Mouse (Mus musculus): Measurements from ENCODE around the gene Etv2. TPM values are rescaled to one million over a fixed set of nuclear protein-coding genes. Genes with fewer than 3 reads are reported as not detected.

Gene Etv2
- total and polyA plus RNA-seq, 3 experiments = not detected

GRCm38 (mm10) chr7:30607706-30608309, 27.8 kb downstream of the Etv2 start:
- no peak for TF ChIP-seq GATA1 (IDR thresholded peaks at IDR 0.05; ENCODE audit: borderline replicate concordance, low read length)
- no peak; the same call in 1 of the 2 replicates for TF ChIP-seq CTCF (IDR thresholded peaks at IDR 0.05; ENCODE audit: low read depth, low read length)
- TF ChIP-seq POLR2AphosphoS5 (IDR thresholded peaks at IDR 0.05; ENCODE audit: insufficient replicate concordance, low read depth, low read length) = no peak
- TF ChIP-seq TAL1 (conservative IDR thresholded peaks at IDR 0.05; ENCODE audit: low read depth, low read length) = no peak
- no peak for TF ChIP-seq GATA2 (IDR thresholded peaks at IDR 0.05; ENCODE audit: borderline replicate concordance, low read depth, low read length)
- H3K36me3 ChIP-seq (replicated peaks) = peaks cover 40% of the 10 kb centered on the region
- H3K4me1 ChIP-seq (ENCODE audit: insufficient read depth, low read depth, low read length) = peaks cover 6% of the 10 kb centered on the region; the same call in 1 of the 2 replicates
- DNase-seq (ENCODE audit: low spot score) (peak; percentile 53), ATAC-seq (ENCODE audit: extremely low read depth, insufficient number of reproducible peaks, low FRiP score, poor library complexity, severe bottlenecking) (peak; percentile 34; the same call in 1 of the 2 replicates)
- no peaks in the 10 kb centered on the region for H3K27me3 ChIP-seq (ENCODE audit: insufficient read depth, low read length)
- no peak overlapping the region for H3K4me3 ChIP-seq (ENCODE audit: low read depth, low read length)
- H3K9me3 ChIP-seq (replicated peaks) = no peaks in the 10 kb centered on the region

- no peak for TF ChIP-seq POLR2AphosphoS5 (IDR thresholded peaks at IDR 0.05; ENCODE audit: insufficient replicate concordance, low read depth, low read length)
- TF ChIP-seq GATA1 (IDR thresholded peaks at IDR 0.05; ENCODE audit: borderline replicate concordance, low read length) = no peak
- no peak for TF ChIP-seq TAL1 (conservative IDR thresholded peaks at IDR 0.05; ENCODE audit: low read depth, low read length)
- TF ChIP-seq GATA2 (IDR thresholded peaks at IDR 0.05; ENCODE audit: borderline replicate concordance, low read depth, low read length) = no peak
- TF ChIP-seq CTCF (IDR thresholded peaks at IDR 0.05; ENCODE audit: low read depth, low read length) = no peak
- no peak for DNase-seq (ENCODE audit: low spot score)
These were observed 30.7 kb downstream of the Etv2 start for GRCm38 (mm10) chr7:30604944-30605343.

GRCm38 (mm10) chr7:30604424-30604823, 31.2 kb downstream of the Etv2 start:
- ATAC-seq (ENCODE audit: extremely low read depth, insufficient number of reproducible peaks, low FRiP score, poor library complexity, severe bottlenecking) (no peak), DNase-seq (ENCODE audit: low spot score) (no peak)
- TF ChIP-seq CTCF (IDR thresholded peaks at IDR 0.05; ENCODE audit: low read depth, low read length) = no peak
- TF ChIP-seq GATA1 (IDR thresholded peaks at IDR 0.05; ENCODE audit: borderline replicate concordance, low read length) = no peak
- no peak for TF ChIP-seq POLR2AphosphoS5 (IDR thresholded peaks at IDR 0.05; ENCODE audit: insufficient replicate concordance, low read depth, low read length)
- no peak for TF ChIP-seq TAL1 (conservative IDR thresholded peaks at IDR 0.05; ENCODE audit: low read depth, low read length)
- TF ChIP-seq GATA2 (IDR thresholded peaks at IDR 0.05; ENCODE audit: borderline replicate concordance, low read depth, low read length) = no peak
- Histone ChIP-seq H3K36me3 (replicated peaks) (peaks cover 21% of the 10 kb centered on the region), H3K4me1 (ENCODE audit: insufficient read depth, low read depth, low read length) (peaks cover 20% of the 10 kb centered on the region), H3K9me3 (replicated peaks) (no peaks in the 10 kb centered on the region), H3K27me3 (ENCODE audit: insufficient read depth, low read length) (peaks cover 2% of the 10 kb centered on the region; the same call in 1 of the 2 replicates), H3K4me3 (ENCODE audit: low read depth, low read length) (no peak overlapping the region)

More at GRCm38 (mm10) chr7:30604944-30605343, 30.7 kb downstream of the Etv2 start:
- peaks cover under 1% of the 10 kb centered on the region; the same call in 1 of the 2 replicates for H3K27me3 ChIP-seq (ENCODE audit: insufficient read depth, low read length)
- no peaks in the 10 kb centered on the region for H3K9me3 ChIP-seq (replicated peaks)
- H3K36me3 ChIP-seq (replicated peaks) = peaks cover 26% of the 10 kb centered on the region
- no peak for ATAC-seq (ENCODE audit: extremely low read depth, insufficient number of reproducible peaks, low FRiP score, poor library complexity, severe bottlenecking)
- H3K4me1 ChIP-seq (ENCODE audit: insufficient read depth, low read depth, low read length) = peaks cover 14% of the 10 kb centered on the region
- H3K4me3 ChIP-seq (ENCODE audit: low read depth, low read length) = no peak overlapping the region

DNA sequence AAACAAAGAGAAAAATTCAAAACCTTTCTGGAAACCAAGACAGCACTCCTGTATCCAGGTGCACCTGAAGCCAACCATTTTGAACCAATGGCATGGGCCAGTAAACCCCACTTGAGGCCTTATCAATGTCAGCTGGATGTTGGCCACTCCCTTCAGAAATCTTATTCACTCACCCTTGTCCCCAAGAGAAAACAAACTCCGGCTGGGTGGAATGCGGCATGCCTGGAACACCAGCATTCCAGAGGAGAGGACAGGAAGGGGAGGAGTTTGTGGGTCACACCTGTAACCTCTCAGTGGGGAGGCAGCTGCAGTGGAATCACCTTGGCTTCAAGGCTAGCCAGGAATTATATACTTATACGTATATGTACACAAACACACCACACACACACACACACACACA, 33.1 kb downstream of the Etv2 start:
- DNase-seq (ENCODE audit: low spot score) = no peak
- no peaks in the 10 kb centered on the region for H3K9me3 ChIP-seq (replicated peaks)
- peaks cover 14% of the 10 kb centered on the region for H3K4me1 ChIP-seq (ENCODE audit: insufficient read depth, low read depth, low read length)
- TF ChIP-seq CTCF (IDR thresholded peaks at IDR 0.05; ENCODE audit: low read depth, low read length) = no peak
- no peak for TF ChIP-seq POLR2AphosphoS5 (IDR thresholded peaks at IDR 0.05; ENCODE audit: insufficient replicate concordance, low read depth, low read length)
- no peak for TF ChIP-seq GATA1 (IDR thresholded peaks at IDR 0.05; ENCODE audit: borderline replicate concordance, low read length)
- TF ChIP-seq GATA2 (IDR thresholded peaks at IDR 0.05; ENCODE audit: borderline replicate concordance, low read depth, low read length) = no peak
- peaks cover 15% of the 10 kb centered on the region for H3K27me3 ChIP-seq (ENCODE audit: insufficient read depth, low read length)
- H3K4me3 ChIP-seq (ENCODE audit: low read depth, low read length) = no peak overlapping the region
- no peak for ATAC-seq (ENCODE audit: extremely low read depth, insufficient number of reproducible peaks, low FRiP score, poor library complexity, severe bottlenecking)
- peaks cover 17% of the 10 kb centered on the region for H3K36me3 ChIP-seq (replicated peaks)

DNA sequence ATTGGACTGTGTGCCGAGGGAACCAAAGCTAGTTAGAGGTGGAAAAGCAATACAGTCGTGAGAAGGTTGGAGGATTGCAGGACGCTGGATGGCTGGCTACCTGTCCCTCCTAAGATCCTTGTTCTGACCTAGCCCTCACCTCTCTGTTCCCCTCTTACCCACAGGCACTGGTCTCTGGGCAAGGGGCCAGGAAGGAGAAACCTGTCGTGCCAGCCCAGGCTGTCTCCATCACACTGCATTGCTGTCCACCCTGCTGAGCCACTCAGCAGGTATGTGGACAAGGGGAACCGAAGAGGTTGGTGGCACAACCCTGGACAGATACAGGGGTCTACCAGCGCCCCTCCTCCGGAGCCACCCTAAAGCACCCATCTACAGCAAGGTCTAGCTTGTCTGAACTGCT, 35.0 kb downstream of the Etv2 start:
- Histone ChIP-seq H3K4me1 (ENCODE audit: insufficient read depth, low read depth, low read length) (peaks cover 14% of the 10 kb centered on the region), H3K27me3 (ENCODE audit: insufficient read depth, low read length) (peaks cover 32% of the 10 kb centered on the region), H3K4me3 (ENCODE audit: low read depth, low read length) (no peak overlapping the region), H3K9me3 (replicated peaks) (no peaks in the 10 kb centered on the region), H3K36me3 (replicated peaks) (peaks cover 12% of the 10 kb centered on the region)
- no peak for TF ChIP-seq POLR2AphosphoS5 (IDR thresholded peaks at IDR 0.05; ENCODE audit: insufficient replicate concordance, low read depth, low read length)
- TF ChIP-seq GATA1 (IDR thresholded peaks at IDR 0.05; ENCODE audit: borderline replicate concordance, low read length) = no peak
- TF ChIP-seq CTCF (IDR thresholded peaks at IDR 0.05; ENCODE audit: low read depth, low read length) = no peak
- TF ChIP-seq GATA2 (IDR thresholded peaks at IDR 0.05; ENCODE audit: borderline replicate concordance, low read depth, low read length) = no peak
- TF ChIP-seq TAL1 (conservative IDR thresholded peaks at IDR 0.05; ENCODE audit: low read depth, low read length) = no peak
- no peak for DNase-seq (ENCODE audit: low spot score)
- ATAC-seq (ENCODE audit: extremely low read depth, insufficient number of reproducible peaks, low FRiP score, poor library complexity, severe bottlenecking) = no peak

GRCm38 (mm10) chr7:30599933-30600353, 35.7 kb downstream of the Etv2 start:
- peak; percentile 96 for ATAC-seq (ENCODE audit: extremely low read depth, insufficient number of reproducible peaks, low FRiP score, poor library complexity, severe bottlenecking)
- peak; percentile 93 for DNase-seq (ENCODE audit: low spot score)
- Histone ChIP-seq H3K36me3 (replicated peaks) (peaks cover 10% of the 10 kb centered on the region), H3K9me3 (replicated peaks) (no peaks in the 10 kb centered on the region), H3K4me1 (ENCODE audit: insufficient read depth, low read depth, low read length) (peaks cover 14% of the 10 kb centered on the region), H3K27me3 (ENCODE audit: insufficient read depth, low read length) (peaks cover 39% of the 10 kb centered on the region), H3K4me3 (ENCODE audit: low read depth, low read length) (peak overlapping the region; percentile 25; the same call in 1 of the 2 replicates)
- TF ChIP-seq GATA2 (IDR thresholded peaks at IDR 0.05; ENCODE audit: borderline replicate concordance, low read depth, low read length) (no peak), POLR2AphosphoS5 (IDR thresholded peaks at IDR 0.05; ENCODE audit: insufficient replicate concordance, low read depth, low read length) (no peak), TAL1 (conservative IDR thresholded peaks at IDR 0.05; ENCODE audit: low read depth, low read length) (no peak), GATA1 (IDR thresholded peaks at IDR 0.05; ENCODE audit: borderline replicate concordance, low read length) (no peak), CTCF (IDR thresholded peaks at IDR 0.05; ENCODE audit: low read depth, low read length) (no peak)
